Mouse (Mus musculus): ENCODE data around the gene Upk3b. TPM values are rescaled to one million over a fixed set of nuclear protein-coding genes. Genes with fewer than 3 reads are reported as not detected.

Upk3b gene
- polyA plus RNA-seq, 1 experiment from 2014 or later = 34.0 TPM

DNA sequence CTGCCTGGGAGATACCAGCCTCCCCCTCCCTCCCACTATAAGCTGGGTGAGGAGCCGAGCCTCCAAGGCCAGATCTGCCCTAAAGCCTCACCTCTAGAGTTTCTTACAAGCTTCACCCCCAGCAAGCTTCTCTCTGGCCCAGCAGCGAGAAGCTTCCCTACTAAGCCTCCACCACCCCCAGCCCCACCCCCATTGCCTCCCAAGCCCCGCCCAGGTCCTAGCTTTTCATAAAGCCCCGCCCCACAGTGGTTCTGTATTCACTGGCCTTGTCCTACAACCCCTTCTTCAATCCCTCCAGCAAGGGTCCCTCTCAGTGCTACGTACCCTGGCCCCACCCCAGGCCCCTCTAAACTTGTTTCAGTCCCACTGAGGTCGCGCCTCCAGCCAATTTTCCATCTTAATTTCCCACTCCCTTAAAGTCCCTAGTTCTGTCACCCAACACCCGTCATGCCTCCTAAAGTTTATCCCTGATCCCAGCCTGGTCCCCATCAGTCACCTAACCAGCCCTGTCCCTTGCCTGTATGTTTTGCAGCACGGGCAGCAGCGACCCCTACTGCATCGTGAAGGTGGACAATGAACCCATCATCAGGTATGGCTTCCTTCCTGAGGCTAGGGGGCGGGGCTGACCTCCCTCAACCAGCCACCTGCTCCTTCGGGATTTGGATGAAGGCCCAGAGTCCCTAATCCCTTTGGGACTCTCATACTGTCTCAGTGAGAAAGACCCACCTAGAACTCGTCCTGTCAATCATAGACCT is 50.7 kb downstream of the Upk3b start:
- H3K9me3 ChIP-seq (replicated peaks; ENCODE audit: control insufficient read depth, low read length) = no peaks in the 10 kb centered on the region
- WGBS = 18% methylated on average over 14 of the region's 14 CpGs
- H3K4me1 ChIP-seq (ENCODE audit: control insufficient read depth, insufficient read depth, low read length) = peaks cover 16% of the 10 kb centered on the region
- H3K4me2 ChIP-seq (ENCODE audit: low read depth, low read length) = no peak overlapping the region
- H3K4me3 ChIP-seq (replicated peaks; ENCODE audit: low read length) = no peak overlapping the region
- H3K9ac ChIP-seq (ENCODE audit: low read length) = no peak overlapping the region
- H3K27me3 ChIP-seq (ENCODE audit: control insufficient read depth, insufficient read depth, low read length) = no peaks in the 10 kb centered on the region
- H3K27ac ChIP-seq (ENCODE audit: low read length) = no peak overlapping the region
- no peak for ATAC-seq (ENCODE audit: insufficient read depth, low FRiP score)
- no peaks in the 10 kb centered on the region for H3K36me3 ChIP-seq (ENCODE audit: control insufficient read depth, insufficient read depth, low read length)

DNA sequence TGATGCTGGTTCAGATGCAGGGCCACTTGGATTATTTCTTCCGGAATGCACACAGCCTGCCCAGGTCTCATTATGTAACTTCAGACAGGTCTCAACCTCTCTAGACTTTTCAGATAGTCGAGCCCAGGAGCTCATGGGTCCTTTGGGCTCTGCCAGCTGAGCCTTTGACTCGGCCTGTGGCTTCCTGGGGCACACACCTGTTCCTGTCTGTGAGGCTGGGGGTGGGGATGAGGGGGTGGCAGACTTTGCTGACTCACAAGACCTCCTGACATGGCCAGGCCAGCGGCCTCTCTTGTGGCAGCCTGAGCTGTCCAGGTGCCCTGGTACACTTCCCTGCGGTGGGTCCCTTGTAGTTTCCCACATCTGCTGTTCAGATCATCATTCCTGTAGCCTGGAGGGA is 53.6 kb downstream of the Upk3b start:
- Histone ChIP-seq H3K27me3 (ENCODE audit: control insufficient read depth, insufficient read depth, low read length) (no peaks in the 10 kb centered on the region), H3K4me2 (ENCODE audit: low read depth, low read length) (no peak overlapping the region), H3K27ac (ENCODE audit: low read length) (no peak overlapping the region), H3K4me1 (ENCODE audit: control insufficient read depth, insufficient read depth, low read length) (no peaks in the 10 kb centered on the region), H3K36me3 (ENCODE audit: control insufficient read depth, insufficient read depth, low read length) (no peaks in the 10 kb centered on the region), H3K9ac (ENCODE audit: low read length) (no peak overlapping the region), H3K4me3 (replicated peaks; ENCODE audit: low read length) (no peak overlapping the region), H3K9me3 (replicated peaks; ENCODE audit: control insufficient read depth, low read length) (no peaks in the 10 kb centered on the region)
- 61% methylated on average over 5 of the region's 5 CpGs for WGBS
- no peak for ATAC-seq (ENCODE audit: insufficient read depth, low FRiP score)

DNA sequence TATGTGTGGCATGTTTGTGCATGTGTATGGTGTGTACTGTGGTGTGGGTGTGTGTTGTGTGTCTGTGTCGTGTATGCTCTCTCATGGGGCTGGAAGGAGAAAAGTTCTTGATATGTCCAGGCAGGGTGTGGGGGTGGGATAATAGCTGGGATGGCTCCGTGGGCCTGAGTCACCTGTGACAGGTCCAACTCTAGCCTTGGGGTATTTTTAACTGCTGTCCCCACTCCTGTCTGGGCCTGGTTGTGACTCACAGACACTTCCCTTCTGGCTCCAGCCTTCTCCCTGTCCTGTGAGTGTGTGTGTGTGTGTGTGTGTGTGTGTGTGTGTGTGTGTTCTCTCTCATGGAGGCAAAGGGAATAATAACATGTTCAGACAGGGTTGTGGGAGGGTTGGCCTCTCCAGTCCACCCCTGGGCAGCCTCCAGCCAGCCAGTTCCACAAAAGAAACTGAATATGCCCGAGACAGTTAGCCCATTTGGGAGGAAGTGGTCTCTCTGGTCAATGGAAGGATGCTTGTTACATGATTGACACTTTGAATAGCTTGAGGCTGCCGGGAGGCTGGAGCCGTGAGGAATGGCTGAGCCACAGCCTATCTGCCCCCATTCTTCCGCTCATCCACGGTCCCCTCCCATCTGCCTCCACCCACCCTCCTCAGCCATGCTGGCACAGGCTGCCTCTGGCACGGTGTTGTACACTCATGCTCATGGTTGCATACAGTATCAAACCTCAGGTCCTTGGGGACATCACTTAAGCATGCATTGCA is 56.1 kb downstream of the Upk3b start:
- no peaks in the 10 kb centered on the region for H3K9me3 ChIP-seq (replicated peaks; ENCODE audit: control insufficient read depth, low read length)
- H3K9ac ChIP-seq (ENCODE audit: low read length) = no peak overlapping the region
- peak; percentile 23; the same call in 1 of the 2 replicates for ATAC-seq (ENCODE audit: insufficient read depth, low FRiP score)
- H3K4me2 ChIP-seq (ENCODE audit: low read depth, low read length) = no peak overlapping the region
- H3K4me1 ChIP-seq (ENCODE audit: control insufficient read depth, insufficient read depth, low read length) = no peaks in the 10 kb centered on the region
- H3K4me3 ChIP-seq (replicated peaks; ENCODE audit: low read length) = no peak overlapping the region
- no peaks in the 10 kb centered on the region for H3K36me3 ChIP-seq (ENCODE audit: control insufficient read depth, insufficient read depth, low read length)
- no peak overlapping the region for H3K27ac ChIP-seq (ENCODE audit: low read length)
- WGBS = 63% methylated on average over 8 of the region's 8 CpGs
- no peaks in the 10 kb centered on the region for H3K27me3 ChIP-seq (ENCODE audit: control insufficient read depth, insufficient read depth, low read length)

DNA sequence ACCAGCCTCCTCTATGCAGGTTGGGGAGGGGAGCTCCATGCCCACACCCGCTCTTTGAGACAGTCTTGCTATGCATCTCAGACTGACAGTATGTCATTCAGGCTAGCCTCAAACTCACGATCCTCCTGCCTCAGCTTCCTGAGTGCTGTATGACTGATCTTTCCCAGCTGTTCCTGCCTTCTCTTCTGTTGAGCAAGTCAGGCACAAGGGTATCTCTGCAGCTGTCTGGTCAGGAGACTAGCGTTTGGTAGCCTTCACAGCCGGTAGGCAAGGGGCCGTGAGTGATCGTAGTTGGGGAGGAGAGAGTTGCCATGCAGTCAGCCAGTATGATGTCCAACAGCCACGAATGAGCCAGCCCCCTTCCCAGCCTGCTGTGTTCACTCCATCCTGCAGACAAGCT is 56.8 kb downstream of the Upk3b start:
- Histone ChIP-seq H3K9ac (ENCODE audit: low read length) (no peak overlapping the region), H3K4me2 (ENCODE audit: low read depth, low read length) (no peak overlapping the region), H3K4me1 (ENCODE audit: control insufficient read depth, insufficient read depth, low read length) (no peaks in the 10 kb centered on the region), H3K9me3 (replicated peaks; ENCODE audit: control insufficient read depth, low read length) (no peaks in the 10 kb centered on the region), H3K36me3 (ENCODE audit: control insufficient read depth, insufficient read depth, low read length) (no peaks in the 10 kb centered on the region), H3K27me3 (ENCODE audit: control insufficient read depth, insufficient read depth, low read length) (no peaks in the 10 kb centered on the region), H3K27ac (ENCODE audit: low read length) (no peak overlapping the region), H3K4me3 (replicated peaks; ENCODE audit: low read length) (no peak overlapping the region)
- ATAC-seq (ENCODE audit: insufficient read depth, low FRiP score) = no peak
- 67% methylated on average over 7 of the region's 7 CpGs for WGBS

Other genes with a start within 250 kb of the Upk3b start
- 1.2 TPM in 2 replicates for gene Srrm3, start 231.6 kb upstream of the Upk3b start, polyA plus RNA-seq (2015; fragmentation: Nextera tagmentation; extraction: Ambion mirVana)
- gene Hspb1, start 150.6 kb upstream of the Upk3b start, polyA plus RNA-seq (2015; fragmentation: Nextera tagmentation; extraction: Ambion mirVana) = 649 and 704 TPM in 2 replicates
- 195 and 199 TPM in 2 replicates for gene Ywhag, start 103.9 kb upstream of the Upk3b start, polyA plus RNA-seq (2015; fragmentation: Nextera tagmentation; extraction: Ambion mirVana)
- 1.4 and 2.9 TPM in 2 replicates for gene Ssc4d, start 64.0 kb upstream of the Upk3b start, polyA plus RNA-seq (2015; fragmentation: Nextera tagmentation; extraction: Ambion mirVana)
- gene Zp3, start 58.4 kb upstream of the Upk3b start, polyA plus RNA-seq (2015; fragmentation: Nextera tagmentation; extraction: Ambion mirVana) = 1.8 and 2.0 TPM in 2 replicates
- gene Dtx2, start 43.7 kb upstream of the Upk3b start, polyA plus RNA-seq (2015; fragmentation: Nextera tagmentation; extraction: Ambion mirVana) = 23.7 and 24.5 TPM in 2 replicates
- gene Upk3bl, start 16.0 kb downstream of the Upk3b start, polyA plus RNA-seq (2015; fragmentation: Nextera tagmentation; extraction: Ambion mirVana) = 190 and 227 TPM in 2 replicates
- 9.6 and 9.7 TPM in 2 replicates for gene Rasa4, start 45.4 kb downstream of the Upk3b start, polyA plus RNA-seq (2015; fragmentation: Nextera tagmentation; extraction: Ambion mirVana)
- 198 and 202 TPM in 2 replicates for gene Polr2j, start 78.1 kb downstream of the Upk3b start, polyA plus RNA-seq (2015; fragmentation: Nextera tagmentation; extraction: Ambion mirVana)
- gene Lrwd1, start 97.6 kb downstream of the Upk3b start, polyA plus RNA-seq (2015; fragmentation: Nextera tagmentation; extraction: Ambion mirVana) = 25.0 and 26.3 TPM in 2 replicates
- gene Alkbh4, start 97.7 kb downstream of the Upk3b start, polyA plus RNA-seq (2015; fragmentation: Nextera tagmentation; extraction: Ambion mirVana) = 15.5 and 18.0 TPM in 2 replicates
- gene Orai2, start 132.2 kb downstream of the Upk3b start, polyA plus RNA-seq (2015; fragmentation: Nextera tagmentation; extraction: Ambion mirVana) = 8.4 and 8.6 TPM in 2 replicates
- 44.5 and 45.3 TPM in 2 replicates for gene Prkrip1, start 160.5 kb downstream of the Upk3b start, polyA plus RNA-seq (2015; fragmentation: Nextera tagmentation; extraction: Ambion mirVana)
- gene Sh2b2, start 208.1 kb downstream of the Upk3b start, polyA plus RNA-seq (2015; fragmentation: Nextera tagmentation; extraction: Ambion mirVana) = 1.7 and 2.3 TPM in 2 replicates